Mouse (Mus musculus): Measurements from ENCODE around the gene Pnn.

GRCm38 (mm10) chr12:59077883-59078282 is 11.2 kb downstream of the Pnn start:
- TF ChIP-seq EP300 (IDR thresholded peaks at IDR 0.05; ENCODE audit: low read depth) (no peak), CTCF (IDR thresholded peaks at IDR 0.05; ENCODE audit: low read depth) (no peak)

Measured in liver, postnatal 0 days (tissue).